Mouse (Mus musculus) left cerebral cortex, postnatal 4 days (tissue): ENCODE measurements around the gene Gpsm2. TPM values are rescaled to one million over a fixed set of nuclear protein-coding genes. Genes with fewer than 3 reads are reported as not detected.
A peak's percentile ranks its signal among the peaks of the same experiment; 100 is the strongest.
"Not testable (repeated sequence)": the region's sequence is repeated elsewhere in the genome, so short reads cannot be mapped to it uniquely, and the experiment has no call there.

Experiments
- DNase-seq: peaks from one replicate; pipeline ENCODE4 v3.0.0-alpha.2; 2022
- intact Hi-C: fragments of 180-260 bp; cut with DNase I; formaldehyde crosslinking; loops from one replicate; pipeline ENCODE4 v1.15.1; 2025
- total RNA-seq, 2 experiments: library from RNA; stranded (reverse); gene quantifications; 2 replicates each; pipeline ENCODE4 v1.2.3; 2021

The Gpsm2 gene
- total RNA-seq, 2 experiments from 2014 or later = 13.9 to 16.2 TPM

- intact Hi-C loops = no loop called here
- no peak for DNase-seq
These were observed 5.2 kb upstream of the Gpsm2 start for GRCm38 (mm10) chr3:108727344-108727743.

DNA sequence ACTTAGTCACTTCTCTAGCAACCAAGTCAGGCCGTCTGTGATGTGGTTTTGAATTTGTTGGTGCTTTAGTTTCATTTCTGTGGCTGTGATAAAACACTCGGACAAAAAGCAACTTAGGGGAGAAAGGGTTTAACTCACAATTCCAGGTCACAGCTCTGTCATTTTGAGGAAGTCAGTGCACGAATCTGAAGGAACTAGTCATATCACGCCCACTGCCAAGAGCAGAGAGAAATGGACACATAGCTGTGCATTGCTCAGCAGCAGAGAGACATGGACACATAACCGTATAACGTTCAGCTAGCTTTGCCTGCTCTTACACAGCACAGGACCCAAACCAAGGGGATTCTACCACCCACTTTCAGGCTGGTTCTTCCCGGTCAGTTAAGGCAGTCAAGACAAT, 4.3 kb upstream of the Gpsm2 start:
- no peak for DNase-seq
- intact Hi-C loops = no loop called here

DNA sequence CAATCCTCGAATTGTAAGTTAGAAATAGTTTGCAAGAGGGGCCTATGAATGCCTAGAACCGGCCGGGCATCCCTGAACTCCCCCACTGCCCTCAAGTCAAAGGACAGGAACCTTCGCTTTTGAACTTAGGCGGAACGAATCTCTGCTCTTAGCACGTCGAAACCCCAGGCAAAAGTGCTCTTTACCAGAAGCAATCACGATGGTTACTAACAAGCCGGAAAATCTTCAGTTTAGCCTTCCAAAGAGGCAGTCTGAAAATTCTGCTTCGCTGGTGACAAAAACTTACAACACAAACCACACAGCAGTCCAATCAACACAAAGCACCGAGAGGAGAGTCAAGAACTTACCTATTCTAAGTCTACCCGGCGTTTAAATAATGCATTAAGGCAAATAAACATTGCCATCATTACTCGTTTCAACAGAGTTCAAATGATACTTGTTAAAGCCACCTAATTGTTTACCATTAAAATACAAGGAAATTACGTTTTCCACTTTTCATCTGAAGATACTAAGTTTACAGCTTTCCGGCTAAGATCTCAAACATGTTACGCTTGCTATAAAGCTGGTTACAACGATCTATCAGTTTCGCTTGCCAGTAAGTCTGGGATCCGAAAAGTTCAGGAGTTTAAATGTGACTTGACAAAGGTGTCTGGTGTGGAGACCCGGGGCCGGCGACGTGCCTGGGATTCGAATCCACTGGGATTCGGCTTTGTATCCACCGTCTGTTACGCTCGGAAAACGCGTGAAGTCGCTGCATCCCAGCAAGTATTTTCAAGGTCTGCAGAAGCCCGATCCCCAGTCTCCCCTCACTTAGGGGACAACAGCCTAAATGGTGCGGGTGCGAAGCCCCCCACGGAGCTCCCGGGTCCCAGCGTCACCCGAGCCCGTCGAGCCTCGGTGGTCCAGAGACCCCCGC, 775 bp downstream of the Gpsm2 start:
- DNase-seq = peak; percentile 57

DNA sequence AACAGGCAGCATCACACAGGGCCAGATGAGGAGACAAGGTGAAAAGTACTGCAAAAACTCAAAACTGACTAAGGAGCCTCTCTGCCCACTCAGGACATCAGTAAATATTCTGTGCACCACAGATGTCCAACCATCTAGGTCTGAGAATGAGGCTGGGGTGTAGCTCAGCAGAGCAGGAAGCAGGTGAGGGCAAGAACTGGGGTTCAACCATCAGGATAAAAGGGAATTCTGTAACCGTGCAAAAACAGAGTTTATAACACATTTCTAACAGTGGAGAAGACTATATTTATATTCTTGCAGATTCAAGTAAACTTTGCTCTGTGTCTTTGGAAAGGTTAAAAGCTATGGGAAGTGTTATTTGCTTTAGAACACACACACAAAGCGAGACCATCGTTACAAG, 2.3 kb downstream of the Gpsm2 start:
- no peak for DNase-seq
- intact Hi-C loops = no loop called here

More for the DNA sequence above, 775 bp downstream of the Gpsm2 start:
- intact Hi-C loops = no loop called here

- DNase-seq = no peak
- intact Hi-C loops = no loop called here
These were observed 2.8 kb downstream of the Gpsm2 start for GRCm38 (mm10) chr3:108719357-108719756.

GRCm38 (mm10) chr3:108717896-108718502, 4.1 kb downstream of the Gpsm2 start:
- no peak for DNase-seq
- intact Hi-C loops = no loop called here

GRCm38 (mm10) chr3:108714837-108715236, 7.3 kb downstream of the Gpsm2 start:
- intact Hi-C loops = no loop called here
- DNase-seq = no peak

DNA sequence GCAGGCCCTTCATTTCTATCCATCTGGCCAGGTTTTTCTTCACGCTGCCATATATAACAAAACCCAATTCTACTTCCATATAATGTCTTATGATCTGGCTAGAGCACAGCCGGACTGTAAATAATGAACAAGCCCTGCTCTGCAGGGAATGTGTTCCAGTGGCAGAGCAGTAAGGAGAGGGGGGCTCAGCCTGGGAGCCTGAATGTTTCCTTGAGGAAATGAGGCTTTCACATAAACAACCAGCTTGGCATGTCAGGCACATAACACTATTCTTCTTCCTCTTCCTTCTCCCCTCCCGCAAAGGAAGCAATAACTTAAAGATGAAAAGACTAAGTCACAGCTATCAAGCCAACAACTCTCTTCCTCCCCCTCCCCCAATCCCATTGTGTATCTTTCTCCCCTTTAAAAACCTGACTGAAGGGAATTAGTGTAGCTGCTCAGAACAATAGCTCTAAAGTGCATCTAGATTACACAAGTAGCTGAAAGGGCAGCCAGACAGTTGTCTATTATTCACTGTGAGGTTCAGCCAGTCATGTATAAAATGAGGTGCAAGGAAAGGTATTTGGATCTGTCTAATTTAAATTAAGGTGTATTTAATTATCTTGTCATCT, 8.9 kb downstream of the Gpsm2 start:
- intact Hi-C loops = no loop called here
- DNase-seq = no peak

GRCm38 (mm10) chr3:108711296-108711695, 10.8 kb downstream of the Gpsm2 start:
- no peak for DNase-seq
- intact Hi-C loops = no loop called here

- intact Hi-C loops = loop anchor here (5.0 kb wide), 1 partner anchor 70 kb away; no protein-coding TSS in a partner anchor
- DNase-seq = no peak
These were observed 19.3 kb downstream of the Gpsm2 start for GRCm38 (mm10) chr3:108702789-108703188.

GRCm38 (mm10) chr3:108701256-108701655, 20.9 kb downstream of the Gpsm2 start:
- intact Hi-C loops = loop anchor here (5.0 kb wide), 1 partner anchor 71 kb away; no protein-coding TSS in a partner anchor
- DNase-seq = no peak

- DNase-seq = no peak
- intact Hi-C loops = loop anchor here (5.0 kb wide), 1 partner anchor 73 kb away; no protein-coding TSS in a partner anchor
These were observed 22.3 kb downstream of the Gpsm2 start for GRCm38 (mm10) chr3:108699786-108700185.

DNA sequence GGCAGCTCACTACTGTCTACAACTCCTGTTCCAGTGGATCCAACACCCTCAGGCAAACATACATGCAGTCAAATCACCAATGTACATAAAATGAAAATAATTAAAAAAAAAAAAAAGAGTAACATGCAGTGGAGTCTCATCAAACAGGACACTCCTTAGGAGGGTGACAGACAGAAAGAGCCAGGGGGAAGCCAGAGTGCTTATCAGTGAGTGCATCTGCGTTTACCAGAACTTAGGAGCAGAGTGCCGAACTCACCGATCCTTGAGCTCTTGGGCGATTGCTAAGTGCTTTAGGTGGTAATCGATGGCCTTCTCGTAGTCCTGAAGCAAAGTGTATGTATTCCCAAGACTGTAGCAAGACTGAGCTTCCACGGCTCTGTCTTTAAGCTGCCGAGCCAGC, 23.4 kb downstream of the Gpsm2 start:
- intact Hi-C loops = no loop called here
- DNase-seq = no peak

- no peak for DNase-seq
- intact Hi-C loops = no loop called here
These were observed 27.8 kb downstream of the Gpsm2 start for GRCm38 (mm10) chr3:108694321-108694720.

- intact Hi-C loops = no loop called here
- no peak for DNase-seq
These were observed 32.1 kb downstream of the Gpsm2 start for GRCm38 (mm10) chr3:108689979-108690378.

- intact Hi-C loops = no loop called here
These were observed 32.7 kb downstream of the Gpsm2 start for GRCm38 (mm10) chr3:108689446-108689845.

GRCm38 (mm10) chr3:108689015-108689441, 33.1 kb downstream of the Gpsm2 start:
- intact Hi-C loops = no loop called here
- peak; percentile 15 for DNase-seq

More at GRCm38 (mm10) chr3:108689446-108689845, 32.7 kb downstream of the Gpsm2 start:
- no peak for DNase-seq

GRCm38 (mm10) chr3:108685701-108686100, 36.4 kb downstream of the Gpsm2 start:
- DNase-seq = no peak
- intact Hi-C loops = no loop called here

GRCm38 (mm10) chr3:108683597-108683996, 38.5 kb downstream of the Gpsm2 start:
- intact Hi-C loops, DNase-seq: not testable (repeated sequence)

DNA sequence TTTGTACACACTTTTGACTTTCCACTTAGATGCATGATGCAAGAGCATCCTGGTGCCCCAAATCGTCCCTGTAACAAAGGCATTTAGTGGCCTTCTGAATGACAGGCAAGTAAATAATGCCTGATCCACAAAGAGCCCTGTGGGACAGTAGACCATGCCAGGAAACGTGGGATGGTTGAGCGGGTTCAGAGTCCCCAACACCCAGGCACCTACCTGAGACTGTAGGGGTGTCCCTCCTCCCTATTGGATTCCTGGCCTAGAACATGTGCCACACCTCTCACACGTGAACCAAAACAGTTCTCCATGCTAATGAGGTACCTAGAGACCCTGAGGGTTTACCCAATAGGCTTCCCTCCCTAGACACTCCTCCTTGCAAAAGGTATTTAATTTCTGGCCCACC, 41.1 kb downstream of the Gpsm2 start:
- intact Hi-C loops = no loop called here
- no peak for DNase-seq

GRCm38 (mm10) chr3:108676616-108677015, 45.5 kb downstream of the Gpsm2 start:
- intact Hi-C loops = loop anchor here (5.0 kb wide), 1 partner anchor 859 kb away; no protein-coding TSS in a partner anchor
- DNase-seq = peak; percentile 53
